Mouse (Mus musculus): ENCODE measurements at regions not wholly inside any gene's neighbourhood (a gene's known extent, or its start where the extent isn't known, plus 50 kb on each side); places are given as distances from the start of the nearest gene placed in this dataset.

GRCm38 (mm10) chr2:92531996-92532395 is 67.5 kb upstream of the Chst1 start:
- no peak for TF ChIP-seq CTCF (IDR thresholded peaks at IDR 0.05; ENCODE audit: borderline replicate concordance, insufficient read depth, low read length)
- no peak for TF ChIP-seq POLR2A (IDR thresholded peaks at IDR 0.05; ENCODE audit: low read depth, low read length)

All from embryonic fibroblast, embryonic 13.5 days (primary cell).